16 mouse cellular contexts compared by ENCODE assay signal in genomic region chr11:108395061-108395460, GRCm38 (mm10). TPM values are rescaled to one million over a fixed set of nuclear protein-coding genes. Genes with fewer than 3 reads are reported as not detected.
"Had no signal": no experiment of that assay in that cellular context is flagged by ENCODE, and none has a peak within 500 bp of the region (broad histone marks: within the 10 kb centered on the region; RNA-seq: fewer than 3 reads in every experiment).

No protein-coding gene starts in this region.

- H3K9ac ChIP-seq: limb, embryonic 13.5 days; midbrain, embryonic 13.5 days; stomach, embryonic 15.5 days had no signal

- H3K4me2 ChIP-seq: limb, embryonic 13.5 days; midbrain, embryonic 13.5 days; stomach, embryonic 15.5 days had no signal

- ATAC-seq: hindbrain, postnatal 0 days; lung, postnatal 0 days; midbrain, embryonic 13.5 days had no signal

- H3K36me3 ChIP-seq: limb, embryonic 13.5 days; midbrain, embryonic 13.5 days; stomach, embryonic 15.5 days had no signal

- H3K9me3 ChIP-seq: limb, embryonic 13.5 days; midbrain, embryonic 13.5 days; stomach, embryonic 15.5 days had no signal

- H3K27ac ChIP-seq: hindbrain, postnatal 0 days; limb, embryonic 13.5 days; midbrain, embryonic 13.5 days; stomach, embryonic 15.5 days had no signal

- H3K4me3 ChIP-seq: limb, embryonic 13.5 days; midbrain, embryonic 13.5 days; stomach, embryonic 15.5 days had no signal

- H3K4me1 ChIP-seq: limb, embryonic 13.5 days; midbrain, embryonic 13.5 days; stomach, embryonic 15.5 days had no signal

- DNase-seq: layer of hippocampus, adult 9-11 months; layer of hippocampus, postnatal 36 days; left cerebral cortex, postnatal 4 days; lung, adult 2 months; lung, postnatal 36 days; right cerebral cortex, postnatal 14 days; thymus, adult 2 months; thymus, postnatal 36 days had no signal

- H3K27me3 ChIP-seq: limb, embryonic 13.5 days; midbrain, embryonic 13.5 days; stomach, embryonic 15.5 days had no signal

RNA-seq across cellular contexts. Expression of gene Apoh, which starts 51.9 kb away (rescaled TPM):
- polyA plus RNA-seq: intestine, embryonic 14.5 days; limb, embryonic 13.5 days; neural tube, embryonic 14.5 days; spleen, adult 2 months had no signal
